Mouse (Mus musculus): Measurements from ENCODE around the gene Pcdh7.

Gene Pcdh7

DNA sequence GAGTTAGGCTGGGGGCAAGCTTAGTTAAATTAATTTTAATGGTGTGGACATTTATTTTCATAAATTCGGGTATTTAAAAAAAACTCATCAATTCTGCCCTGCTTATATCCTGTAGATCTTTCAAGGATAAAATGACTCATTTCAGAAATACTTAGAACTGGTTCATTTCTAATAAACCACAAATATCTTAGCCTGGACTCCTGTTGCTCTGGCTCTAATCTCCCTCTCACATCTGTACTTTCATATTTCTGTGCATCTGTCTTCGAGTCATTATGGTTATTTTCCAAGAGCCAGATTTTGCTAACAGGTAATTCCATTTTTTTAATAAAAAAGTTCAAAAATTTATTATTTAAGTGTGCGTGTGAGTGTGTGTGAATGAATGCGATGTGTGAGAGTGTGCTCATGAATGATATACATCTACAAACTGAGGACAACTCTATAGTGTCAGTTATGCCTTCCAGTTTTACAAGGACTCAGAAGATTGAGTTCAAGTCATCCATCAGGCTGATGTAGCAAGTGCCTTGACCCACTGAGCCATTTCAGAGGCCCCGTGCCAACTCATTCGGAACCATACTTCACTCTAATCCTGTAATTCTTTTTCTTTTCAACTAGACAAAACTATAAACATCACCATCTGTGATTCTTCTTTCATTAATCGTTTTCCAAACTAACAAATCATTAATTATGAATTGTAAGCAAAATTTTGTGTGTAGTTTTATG lies 80.3 kb downstream of the Pcdh7 start:
- DNase-seq (ENCODE audit: low spot score in 2 of 2): no peak

DNA sequence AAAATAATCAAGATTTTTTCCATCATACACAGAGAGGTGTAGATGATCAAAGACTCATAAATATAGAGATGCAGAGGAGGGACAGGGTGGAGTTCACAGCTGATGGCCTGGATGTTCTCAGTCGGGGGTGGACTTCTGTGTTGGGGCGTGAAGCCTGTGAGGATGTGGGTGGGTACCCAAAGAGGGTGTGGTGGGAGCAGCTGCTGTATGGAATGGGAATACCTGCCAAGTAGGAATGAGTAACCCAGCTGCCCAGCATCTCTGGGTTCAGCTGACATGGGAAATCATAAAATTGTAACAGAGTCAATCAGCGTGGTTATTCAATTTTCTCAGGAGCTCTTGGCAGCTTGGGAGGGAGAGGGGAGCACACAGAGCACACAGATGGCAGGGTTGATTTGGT lies 85.3 kb downstream of the Pcdh7 start:
- DNase-seq (ENCODE audit: low spot score in 2 of 2): no peak

DNA sequence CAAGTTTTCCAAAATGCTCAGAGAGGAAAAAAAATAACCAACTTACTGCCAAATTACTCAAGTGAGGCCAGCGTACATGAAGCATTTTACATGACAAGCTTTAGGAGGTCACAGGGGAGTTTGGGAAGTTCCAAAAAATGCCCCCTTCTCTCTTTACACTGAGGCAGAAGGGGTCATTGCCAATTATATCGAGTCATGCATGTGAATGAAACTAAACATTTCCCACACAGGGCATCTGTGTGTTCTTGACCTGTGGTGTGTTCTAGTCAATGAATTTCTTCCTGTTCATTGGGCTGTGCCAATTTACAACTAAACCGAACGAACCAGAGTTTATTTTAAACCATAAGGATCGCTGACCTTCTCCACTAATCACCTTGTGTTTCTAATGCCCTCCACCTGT lies 86.1 kb downstream of the Pcdh7 start:
- no peak for DNase-seq (ENCODE audit: low spot score in 2 of 2)

DNA sequence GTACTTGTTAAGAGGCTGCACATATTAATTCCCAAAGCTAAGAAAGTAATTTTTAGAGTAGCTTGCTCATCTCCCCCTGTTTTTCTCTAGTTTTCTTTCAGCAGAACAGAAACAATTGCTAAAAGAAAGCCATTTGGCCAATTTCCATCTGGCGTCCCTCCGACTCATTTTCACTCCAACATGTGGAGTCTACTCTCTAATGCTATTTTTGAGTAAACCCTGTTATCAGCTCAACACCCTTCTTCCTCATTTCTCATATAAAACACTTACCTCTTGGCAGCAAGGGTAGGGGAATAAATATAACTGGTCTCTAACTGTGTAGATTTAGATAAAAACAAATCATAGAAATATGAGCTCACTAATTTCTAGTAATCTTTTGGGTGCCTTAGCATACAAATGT lies 89.6 kb downstream of the Pcdh7 start:
- DNase-seq (ENCODE audit: low spot score in 2 of 2): no peak

DNA sequence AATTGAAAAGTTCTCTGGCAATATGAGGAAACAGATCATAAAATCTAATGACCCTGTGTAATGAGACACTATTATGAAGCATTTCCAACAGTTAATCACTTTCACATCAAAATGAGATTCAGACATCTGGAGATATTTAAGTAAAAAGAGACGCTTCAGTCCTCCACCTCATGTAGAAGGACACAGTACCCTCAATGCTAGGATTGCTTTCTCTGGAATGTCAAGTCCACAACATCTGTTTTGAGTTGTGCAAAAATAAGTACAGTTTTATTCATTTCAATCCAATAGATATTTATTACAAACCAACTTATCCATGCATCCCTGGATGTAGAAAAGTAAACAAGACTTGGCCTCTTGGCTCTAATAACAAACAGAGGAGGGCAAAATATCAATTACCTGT lies 92.9 kb downstream of the Pcdh7 start:
- DNase-seq (ENCODE audit: low spot score in 2 of 2): no peak

DNA sequence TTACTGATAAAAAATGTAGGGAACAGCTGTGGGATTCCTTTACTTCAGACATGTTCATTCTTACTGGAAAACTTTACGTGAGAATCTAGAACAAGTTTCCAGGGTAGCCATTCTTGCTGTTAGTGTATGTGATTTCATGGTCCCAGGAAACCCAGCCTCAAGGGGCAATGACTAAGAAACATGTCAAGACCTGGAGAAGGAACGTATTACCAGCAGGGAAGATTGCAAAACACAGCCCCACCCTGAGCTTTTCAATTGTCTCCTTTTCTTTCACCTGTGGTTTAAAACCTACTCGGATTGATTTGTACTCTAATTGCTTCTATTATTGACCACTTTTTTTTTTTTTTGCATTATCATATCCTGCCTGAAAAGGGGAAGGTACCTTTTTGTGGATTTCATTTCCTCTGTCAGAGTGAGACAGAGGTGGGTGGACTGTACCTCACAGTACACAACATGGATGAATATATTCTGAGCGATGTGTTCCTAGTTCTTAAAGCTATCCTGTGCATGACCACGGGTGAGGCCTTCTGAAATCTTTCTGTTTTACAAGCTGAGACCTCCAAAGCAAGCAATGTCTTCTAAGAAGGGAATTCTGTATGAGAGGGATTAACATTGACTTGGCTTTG lies 98.3 kb downstream of the Pcdh7 start:
- no peak for DNase-seq (ENCODE audit: low spot score in 2 of 2)

DNA sequence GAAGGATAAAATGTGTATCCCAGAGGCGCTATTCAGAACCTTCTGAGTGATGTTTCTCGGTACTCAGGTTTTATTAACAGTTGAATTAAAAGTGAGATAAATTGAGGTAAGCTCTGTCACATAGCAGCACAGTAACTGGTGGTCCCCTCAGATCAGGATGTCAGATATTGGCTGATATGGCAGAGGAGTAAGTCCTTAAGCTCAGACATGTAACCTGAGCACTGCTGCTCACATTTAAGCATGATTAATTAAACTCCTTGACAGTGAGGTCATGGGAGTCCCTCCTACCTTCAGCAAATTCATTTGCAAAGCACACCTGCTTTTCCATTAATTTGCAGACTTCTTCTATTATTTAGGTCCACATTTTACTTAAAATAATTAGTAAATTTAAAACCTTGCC lies 102.0 kb downstream of the Pcdh7 start:
- DNase-seq (ENCODE audit: low spot score in 2 of 2): no peak

DNA sequence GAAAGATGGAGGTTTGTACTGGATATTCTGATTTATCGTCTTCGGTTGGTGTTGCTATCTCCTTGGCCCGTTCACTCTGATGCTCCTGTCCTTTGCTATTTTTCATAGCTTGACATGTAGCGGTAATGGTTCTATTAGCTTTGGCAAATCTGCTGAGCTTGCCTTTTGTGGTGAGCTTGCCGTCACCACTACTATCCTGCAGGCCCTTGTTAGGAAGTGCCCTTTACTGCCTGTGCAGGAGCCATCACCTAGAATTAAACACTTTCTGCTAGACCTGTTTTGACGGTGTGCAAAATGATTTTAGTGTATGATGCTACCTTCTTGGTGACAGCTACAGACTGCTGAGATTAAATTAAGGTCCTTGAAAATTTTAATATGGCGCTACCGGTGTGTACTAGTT lies 103.3 kb downstream of the Pcdh7 start:
- DNase-seq (ENCODE audit: low spot score in 2 of 2): no peak

DNA sequence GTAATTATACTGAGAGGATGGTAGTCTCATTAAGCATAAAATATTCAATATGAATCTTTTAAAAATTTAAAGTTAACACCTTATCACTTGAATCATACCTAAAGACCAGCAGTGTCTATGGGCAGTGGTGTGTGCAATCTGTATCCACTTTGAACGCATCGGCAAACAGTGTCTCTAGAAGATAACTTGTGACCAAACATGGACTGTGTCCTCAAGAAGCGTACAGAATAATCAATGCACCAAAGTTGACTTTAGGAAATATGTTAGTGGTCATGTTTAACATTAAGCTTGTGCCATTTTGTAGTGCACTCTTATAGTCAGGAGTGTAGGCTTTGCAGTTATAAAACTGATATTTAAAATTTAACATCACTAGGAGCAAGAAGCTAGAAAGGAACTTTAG lies 110.7 kb downstream of the Pcdh7 start:
- no peak for DNase-seq (ENCODE audit: low spot score in 2 of 2)

DNA sequence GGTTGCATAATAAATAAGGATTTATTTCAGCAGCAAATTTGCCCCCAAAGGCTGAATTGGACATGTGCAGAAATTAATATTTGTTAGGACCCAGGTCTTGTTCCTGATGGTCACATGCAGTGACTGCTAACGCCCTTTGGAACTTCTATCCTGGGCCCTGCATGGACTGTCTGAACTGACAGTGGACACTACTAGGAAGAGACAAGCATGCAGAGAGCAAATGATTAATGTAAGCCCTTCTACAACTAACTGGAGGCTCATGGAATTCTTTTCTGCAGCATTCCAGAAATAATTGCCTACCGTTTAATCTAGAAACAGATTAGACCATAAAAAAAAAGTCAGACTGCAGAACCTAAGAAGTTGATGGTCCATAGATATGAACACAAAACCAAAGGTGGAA lies 119.4 kb downstream of the Pcdh7 start:
- DNase-seq (ENCODE audit: low spot score in 2 of 2): no peak

DNA sequence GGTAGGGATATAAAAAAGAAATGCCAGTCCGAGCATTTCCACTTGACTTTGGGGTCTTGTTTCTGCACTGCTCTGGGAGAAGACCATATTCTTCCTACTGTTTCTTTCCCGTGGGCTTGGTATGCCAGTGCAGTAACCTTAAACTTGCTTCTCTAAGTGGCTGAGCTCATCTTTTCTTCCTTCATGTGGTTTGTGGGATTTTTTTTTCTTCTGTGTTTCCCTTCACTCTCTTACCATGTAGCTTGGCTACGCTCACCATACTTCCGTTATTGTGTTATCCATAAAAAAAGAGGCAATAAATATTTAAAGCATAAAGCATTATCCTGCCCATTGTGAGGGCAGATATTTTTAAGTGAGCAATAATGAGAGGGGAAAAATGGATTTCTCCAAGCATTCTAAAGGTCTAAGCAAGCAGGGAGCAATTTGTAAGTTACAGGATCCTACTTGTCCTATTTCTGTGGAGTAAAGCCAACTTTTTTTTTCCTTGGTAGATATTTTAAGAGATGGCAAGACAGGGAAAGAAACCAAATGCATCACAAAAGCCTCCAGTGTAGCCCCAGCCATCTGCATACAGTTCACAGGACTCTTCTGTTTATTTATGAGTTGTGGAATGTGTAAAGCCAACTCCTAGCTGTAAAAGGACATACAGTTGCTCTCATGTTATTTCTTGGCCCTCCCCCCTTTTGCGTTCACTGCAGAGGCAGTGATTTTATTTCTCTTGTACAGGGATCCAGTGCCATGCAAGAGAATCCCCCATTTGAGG lies 123.8 kb downstream of the Pcdh7 start:
- DNase-seq (ENCODE audit: low spot score in 2 of 2): no peak

DNA sequence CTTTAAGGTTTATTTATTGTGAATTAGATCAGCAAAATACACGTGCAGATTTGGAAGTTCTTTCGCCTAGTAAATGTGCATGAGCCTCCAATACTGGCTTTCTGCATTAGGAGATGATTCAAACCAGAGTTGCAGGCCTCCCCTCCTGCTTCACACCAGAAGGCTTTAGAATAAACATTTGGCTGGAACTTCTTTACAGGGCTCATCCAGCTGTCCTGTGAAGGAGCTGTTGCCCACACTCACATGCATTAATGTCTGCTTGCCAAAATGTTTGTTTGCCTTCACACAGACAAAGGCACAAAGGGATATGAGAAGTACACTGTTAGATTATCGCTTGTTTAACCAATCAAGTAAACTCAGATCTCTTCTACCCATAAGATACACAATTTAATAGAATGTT lies 129.7 kb downstream of the Pcdh7 start:
- peak; percentile 31 to 34 for DNase-seq (ENCODE audit: low spot score in 2 of 2)

DNA sequence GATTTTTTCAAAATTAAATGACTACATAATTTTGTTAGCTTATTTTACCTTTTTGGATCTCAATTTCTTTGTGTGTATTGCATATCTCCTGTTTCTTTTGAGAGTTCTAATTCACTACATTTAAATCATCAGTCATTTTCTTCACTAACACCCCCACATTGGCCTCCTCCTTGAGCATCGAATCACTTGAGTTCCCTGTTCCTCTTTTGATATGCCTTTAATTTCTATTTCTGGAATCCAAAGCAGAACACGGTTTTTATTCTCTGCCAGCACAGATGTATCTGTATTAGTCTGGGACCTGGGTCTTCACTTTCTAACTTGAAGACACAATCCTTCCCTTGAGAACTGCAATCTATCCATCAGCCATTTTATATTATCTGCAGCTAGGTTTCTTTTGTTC lies 132.3 kb downstream of the Pcdh7 start:
- no peak for DNase-seq (ENCODE audit: low spot score in 2 of 2)

DNA sequence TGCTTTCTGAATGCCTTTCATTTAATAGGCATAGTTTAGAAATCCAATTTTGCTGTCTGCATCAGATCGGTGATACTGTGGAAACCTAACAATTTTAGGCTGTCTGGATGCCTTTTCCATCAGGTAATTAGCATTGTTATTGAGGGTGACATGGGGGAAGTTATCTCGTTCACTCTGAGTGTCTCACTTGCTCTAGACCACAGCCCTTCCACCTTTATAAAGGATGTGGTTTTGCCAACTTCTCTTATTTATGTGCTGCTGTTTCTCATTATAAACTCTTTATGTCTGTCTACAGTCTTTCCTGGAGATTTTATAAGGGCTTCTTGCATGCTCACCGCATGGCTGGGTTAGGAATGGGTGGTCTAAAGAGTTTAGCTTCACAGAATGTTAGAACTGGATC lies 139.5 kb downstream of the Pcdh7 start:
- DNase-seq (ENCODE audit: low spot score in 2 of 2): no peak

DNA sequence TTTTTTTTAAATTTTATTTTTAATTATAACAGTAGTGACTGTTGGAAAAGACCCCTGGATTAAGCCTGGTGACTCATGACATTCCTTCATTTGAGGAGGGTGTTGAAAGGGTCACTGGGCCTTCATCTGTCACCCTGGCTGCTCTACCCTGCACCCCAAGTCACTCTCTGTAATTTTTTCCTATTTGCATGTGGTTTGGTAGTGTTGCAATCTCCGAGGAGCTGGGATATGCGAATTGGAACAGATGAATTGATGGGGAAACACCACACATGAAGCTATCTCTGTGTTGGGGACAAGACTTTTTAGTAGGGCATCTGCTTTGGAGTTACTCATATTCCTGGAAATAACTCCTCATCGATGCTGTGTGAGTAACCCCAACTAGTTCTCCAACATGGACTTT lies 146.5 kb downstream of the Pcdh7 start:
- no peak for DNase-seq (ENCODE audit: low spot score in 2 of 2)

DNA sequence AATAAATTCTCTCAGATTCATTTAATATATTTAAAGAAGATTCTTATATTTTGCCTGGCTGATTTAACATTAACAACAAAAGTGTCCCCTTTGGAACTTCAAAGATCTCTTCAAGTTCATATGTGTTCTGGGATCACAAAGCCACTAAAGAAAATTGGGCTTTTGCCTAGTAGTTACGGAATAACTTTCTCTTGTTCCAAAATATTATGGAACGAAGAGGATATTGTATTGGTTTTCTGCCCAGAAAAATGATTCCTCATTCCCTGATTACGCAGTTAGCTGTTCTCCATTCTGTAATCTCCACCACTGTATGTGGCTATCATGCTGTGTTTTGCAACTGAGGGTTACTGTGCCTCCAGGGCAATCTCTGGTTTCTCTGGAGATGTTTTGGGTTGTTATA lies 147.5 kb downstream of the Pcdh7 start:
- no peak for DNase-seq (ENCODE audit: low spot score in 2 of 2)

DNA sequence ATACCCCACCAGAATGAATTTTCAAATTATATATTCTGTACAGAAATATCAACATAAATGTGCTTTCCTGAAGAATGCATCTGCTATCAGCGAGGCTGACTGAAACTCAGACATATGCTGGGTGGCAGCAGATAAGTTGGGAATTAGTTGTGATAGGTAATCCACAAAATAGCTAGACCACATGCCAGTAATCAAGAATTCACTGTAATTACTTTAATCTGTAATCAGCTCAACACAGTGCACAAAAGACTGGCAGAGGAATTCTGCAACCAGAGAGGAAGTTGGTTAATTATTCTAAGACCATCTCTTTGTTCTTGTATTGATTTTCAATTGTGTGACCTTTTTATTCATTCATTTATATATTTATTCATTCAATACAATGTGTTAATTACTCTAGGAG lies 148.3 kb downstream of the Pcdh7 start:
- DNase-seq (ENCODE audit: low spot score in 2 of 2): no peak

DNA sequence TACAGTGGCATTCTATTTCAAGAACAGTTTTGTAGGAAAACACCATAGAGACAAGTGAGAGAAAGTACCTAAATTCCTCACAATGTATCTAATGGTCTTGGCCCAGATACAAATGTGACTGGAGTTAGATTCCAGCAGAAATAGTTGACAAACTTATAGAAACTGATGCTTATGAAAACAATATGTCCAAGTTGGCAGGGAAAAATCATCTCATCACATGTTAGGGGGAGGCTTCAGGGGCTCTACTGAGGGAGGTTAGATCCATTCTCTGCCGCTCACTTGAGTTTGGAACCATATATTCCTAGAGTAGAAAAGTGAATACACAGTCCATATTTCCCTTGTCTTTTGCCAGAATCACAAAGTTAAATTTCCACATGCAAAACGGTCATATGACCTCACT lies 150.1 kb downstream of the Pcdh7 start:
- DNase-seq (ENCODE audit: low spot score in 2 of 2): no peak

DNA sequence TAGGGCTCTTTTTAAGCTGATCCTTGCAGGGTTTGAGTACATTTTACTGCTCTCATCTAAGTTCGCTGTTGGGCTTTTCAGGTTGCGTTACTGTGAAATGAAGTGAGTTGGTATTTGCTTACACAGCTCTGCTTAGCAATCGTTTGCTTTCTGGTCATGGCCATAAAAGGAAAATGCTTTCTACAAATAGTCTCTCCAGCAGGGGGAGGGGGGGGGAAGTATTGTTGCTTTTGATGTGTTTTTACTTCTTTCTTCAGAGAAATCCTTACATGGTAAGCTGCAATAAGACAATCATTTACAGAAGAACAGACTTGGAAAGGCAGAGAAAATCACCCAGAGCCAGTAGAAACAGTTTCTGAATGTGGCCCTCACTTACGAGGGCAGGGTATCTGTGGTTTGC lies 150.9 kb downstream of the Pcdh7 start:
- DNase-seq (ENCODE audit: low spot score in 2 of 2): no peak

DNA sequence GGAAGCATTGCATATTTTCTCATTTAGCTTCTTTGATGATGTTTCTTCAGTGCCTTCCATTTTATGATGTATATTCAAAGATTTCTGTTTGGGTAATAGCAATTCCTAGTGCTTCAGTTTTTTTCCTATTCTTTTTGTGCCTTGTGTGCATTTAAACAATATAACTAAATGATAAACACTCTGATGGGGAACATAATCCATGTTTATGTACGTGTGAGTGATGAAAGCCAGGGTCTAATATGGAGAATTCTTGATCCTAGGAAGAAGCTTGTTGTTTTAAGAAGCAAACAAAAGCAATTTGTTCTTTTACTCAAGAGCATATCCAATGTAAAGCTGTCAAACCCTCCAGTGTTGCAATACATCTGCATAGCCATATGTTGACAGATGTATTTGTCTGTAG lies 153.0 kb downstream of the Pcdh7 start:
- DNase-seq (ENCODE audit: low spot score in 2 of 2): no peak

DNA sequence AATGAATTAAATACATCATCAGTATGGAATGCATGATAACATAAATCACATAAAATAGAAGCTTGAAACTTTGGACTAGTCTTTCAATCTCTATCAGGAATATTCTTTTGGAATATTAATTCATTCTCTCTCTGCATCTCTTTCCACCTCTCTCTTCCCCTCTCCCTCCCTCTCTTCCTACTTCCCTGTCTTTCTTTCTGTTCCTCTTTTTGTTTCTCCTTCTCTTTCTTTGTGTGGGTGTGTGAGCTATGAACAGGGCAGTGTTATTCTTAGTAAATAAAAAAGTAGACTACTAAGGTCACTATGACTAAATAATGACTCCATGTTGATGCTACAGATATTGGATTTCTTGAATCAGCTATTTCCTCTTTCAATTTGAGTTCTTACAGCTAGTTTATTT lies 167.2 kb downstream of the Pcdh7 start:
- no peak for DNase-seq (ENCODE audit: low spot score in 2 of 2)

DNA sequence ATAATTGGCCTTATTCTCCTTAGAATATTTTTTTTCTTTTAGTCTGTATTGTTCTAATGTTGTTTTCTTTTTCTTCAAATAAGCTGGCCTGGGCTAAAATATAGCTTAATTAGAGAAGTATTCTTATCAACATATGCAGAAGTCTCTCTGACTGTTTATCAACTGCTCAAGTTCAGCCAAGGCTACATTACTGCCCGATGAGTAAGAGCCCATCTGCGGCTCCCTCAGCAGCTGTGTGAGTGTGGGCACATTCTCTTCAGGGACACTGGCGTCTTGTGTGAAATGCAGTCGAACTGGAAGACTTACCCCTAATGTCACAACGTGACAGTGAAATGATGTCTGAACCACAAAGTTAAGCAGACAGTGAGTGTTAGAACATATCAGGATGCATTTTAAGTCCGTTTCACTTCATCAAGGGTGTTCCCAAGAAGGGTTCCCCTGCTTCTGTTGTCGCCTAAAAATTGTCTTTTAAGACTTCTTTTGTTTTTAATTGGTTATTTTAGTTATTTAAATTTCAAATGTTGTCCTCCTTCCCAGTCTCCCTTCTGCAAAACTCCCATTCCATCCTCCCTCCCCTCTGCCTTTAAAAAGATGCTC lies 181.3 kb downstream of the Pcdh7 start:
- DNase-seq (ENCODE audit: low spot score in 2 of 2): peak; percentile 40 to 53

DNA sequence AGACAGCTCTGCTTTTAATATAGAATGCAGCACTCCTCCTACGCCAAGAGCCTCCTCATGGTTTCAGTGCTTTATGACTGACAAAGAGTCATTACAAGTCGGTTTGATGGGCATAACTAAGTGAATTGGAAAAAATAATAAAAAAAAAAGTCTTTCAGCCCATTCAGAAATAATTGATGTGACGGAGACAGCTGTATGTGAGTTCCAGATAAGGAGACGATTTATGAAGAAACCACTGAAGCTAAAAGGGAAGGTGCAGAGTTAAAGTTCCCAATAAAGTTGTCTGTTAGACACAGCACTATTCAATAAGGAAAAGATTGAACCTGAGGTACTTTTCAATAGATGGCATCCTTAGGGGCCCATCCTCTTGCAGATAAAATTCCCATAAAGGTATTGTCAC lies 189.5 kb downstream of the Pcdh7 start:
- no peak for DNase-seq (ENCODE audit: low spot score in 2 of 2)

Measured in right cerebral cortex, adult 2 months (tissue).